Mouse (Mus musculus) intestine, embryonic 16.5 days (tissue): ENCODE results near the gene Wdfy3. TPM values are rescaled to one million over a fixed set of nuclear protein-coding genes. Genes with fewer than 3 reads are reported as not detected.

Experiments used
- ATAC-seq: fragments of 200-750 bp; cut with Nextera tagmentation; 2 replicates; pipeline ENCODE4 v1.8.0; 2017; ENCODE audit warnings: moderate TSS enrichment, moderate library complexity
- H3K27ac ChIP-seq: fragments of 300-500 bp; sonication (generic); 2 replicates; pipeline ENCODE4 v1.5.1; 2014; ENCODE audit warnings: mild to moderate bottlenecking, low read length
- H3K27me3 ChIP-seq: fragments of 300-500 bp; sonication (generic); replicated peaks from 2 replicates; pipeline ENCODE4 v1.6.1; 2014; ENCODE audit warnings: low read length, control low read depth, mixed read lengths; ENCODE audit not compliant: control insufficient read depth, insufficient read depth
- H3K36me3 ChIP-seq: fragments of 300-500 bp; sonication (generic); 2 replicates; pipeline ENCODE4 v1.6.1; 2014; ENCODE audit warnings: low read length, control low read depth; ENCODE audit not compliant: control insufficient read depth, insufficient read depth
- H3K4me1 ChIP-seq: fragments of 300-500 bp; sonication (generic); 2 replicates; pipeline ENCODE4 v1.6.1; 2014; ENCODE audit warnings: low read length, control low read depth, mixed read lengths; ENCODE audit not compliant: control insufficient read depth, insufficient read depth
- H3K4me2 ChIP-seq: fragments of 300-500 bp; sonication (generic); 2 replicates; pipeline ENCODE4 v1.6.1; 2014; ENCODE audit warnings: low read depth, low read length, control low read depth
- H3K4me3 ChIP-seq: fragments of 300-500 bp; sonication (generic); 2 replicates; pipeline ENCODE4 v1.5.1; 2014; ENCODE audit warnings: mild to moderate bottlenecking, low read length
- H3K9ac ChIP-seq: fragments of 300-500 bp; sonication (generic); 2 replicates; pipeline ENCODE4 v1.6.1; 2014; ENCODE audit warnings: low read depth, low read length
- H3K9me3 ChIP-seq: fragments of 300-500 bp; sonication (generic); 2 replicates; pipeline ENCODE4 v1.6.1; 2016; ENCODE audit warnings: low read length, control low read depth; ENCODE audit not compliant: control insufficient read depth
- WGBS: fragments of 180-500 bp; shearing (Covaris S2); extraction: QIAGEN DNeasy Blood & Tissue Kit; methylation state at CpG from one replicate; pipeline ENCODE4 v1.1.7; 2014; 5-methylcytosine and 5-hydroxymethylcytosine counted together
- polyA plus RNA-seq: library from polyadenylated mRNA; unstranded; fragments of >200 nt; fragmentation: Nextera tagmentation; extraction: Ambion mirVana; gene quantifications from 2 replicates; pipeline ENCODE4 v1.2.1, GENCODE M21; 2015

The Wdfy3 gene
- polyA plus RNA-seq, 1 experiment from 2014 or later, result 7.5 TPM

- Histone ChIP-seq H3K4me1 (no peaks in the 10 kb centered on the region), H3K4me2 (no peak overlapping the region), H3K27me3 (no peaks in the 10 kb centered on the region), H3K27ac (no peak overlapping the region), H3K36me3 (peaks cover 19% of the 10 kb centered on the region), H3K9me3 (no peaks in the 10 kb centered on the region), H3K4me3 (no peak overlapping the region), H3K9ac (no peak overlapping the region)
- ATAC-seq, result no peak
- 92% methylated on average over 4 of the region's 4 CpGs for WGBS
Measured at GRCm38 (mm10) chr5:101876185-101876584, 193.5 kb downstream of the Wdfy3 start.

GRCm38 (mm10) chr5:101866722-101867121, 203.0 kb downstream of the Wdfy3 start:
- Histone ChIP-seq H3K27me3 (no peaks in the 10 kb centered on the region), H3K4me3 (no peak overlapping the region), H3K9me3 (no peaks in the 10 kb centered on the region), H3K27ac (no peak overlapping the region), H3K9ac (no peak overlapping the region), H3K4me2 (no peak overlapping the region), H3K36me3 (peaks cover 14% of the 10 kb centered on the region), H3K4me1 (no peaks in the 10 kb centered on the region)
- WGBS, result 75% methylated on average over 2 of the region's 2 CpGs
- ATAC-seq, result no peak

GRCm38 (mm10) chr5:101863946-101864345, 205.8 kb downstream of the Wdfy3 start:
- ATAC-seq, result no peak
- Histone ChIP-seq H3K9me3 (no peaks in the 10 kb centered on the region), H3K4me3 (no peak overlapping the region), H3K27me3 (no peaks in the 10 kb centered on the region), H3K4me1 (no peaks in the 10 kb centered on the region), H3K9ac (no peak overlapping the region), H3K27ac (no peak overlapping the region), H3K36me3 (peaks cover 8% of the 10 kb centered on the region), H3K4me2 (no peak overlapping the region)
- 94% methylated on average over 6 of the region's 6 CpGs for WGBS

GRCm38 (mm10) chr5:101862651-101863050, 207.1 kb downstream of the Wdfy3 start:
- WGBS, result 89% methylated on average over 8 of the region's 8 CpGs
- H3K27me3 ChIP-seq, result no peaks in the 10 kb centered on the region
- no peak overlapping the region for H3K4me3 ChIP-seq
- peaks cover 11% of the 10 kb centered on the region for H3K36me3 ChIP-seq
- H3K4me2 ChIP-seq, result no peak overlapping the region
- no peak for ATAC-seq
- no peak overlapping the region for H3K27ac ChIP-seq
- H3K4me1 ChIP-seq, result no peaks in the 10 kb centered on the region
- no peak overlapping the region for H3K9ac ChIP-seq
- no peaks in the 10 kb centered on the region for H3K9me3 ChIP-seq

- no peak for ATAC-seq
- H3K27ac ChIP-seq, result no peak overlapping the region
- no peak overlapping the region for H3K4me2 ChIP-seq
- no peak overlapping the region for H3K4me3 ChIP-seq
- H3K9ac ChIP-seq, result no peak overlapping the region
- no peaks in the 10 kb centered on the region for H3K9me3 ChIP-seq
- no peaks in the 10 kb centered on the region for H3K4me1 ChIP-seq
- 90% methylated on average over 18 of the region's 18 CpGs for WGBS
- no peaks in the 10 kb centered on the region for H3K27me3 ChIP-seq
- H3K36me3 ChIP-seq, result peaks cover 15% of the 10 kb centered on the region
Measured at GRCm38 (mm10) chr5:101861786-101862571, 207.7 kb downstream of the Wdfy3 start.

- Histone ChIP-seq H3K9ac (no peak overlapping the region), H3K4me2 (no peak overlapping the region), H3K36me3 (peaks cover 23% of the 10 kb centered on the region), H3K9me3 (no peaks in the 10 kb centered on the region), H3K4me3 (no peak overlapping the region), H3K27ac (no peak overlapping the region), H3K4me1 (no peaks in the 10 kb centered on the region), H3K27me3 (no peaks in the 10 kb centered on the region)
- ATAC-seq, result no peak
- WGBS, result 91% methylated on average over 10 of the region's 10 CpGs
Measured at GRCm38 (mm10) chr5:101858891-101859436, 210.8 kb downstream of the Wdfy3 start.

- no peak overlapping the region for H3K9ac ChIP-seq
- H3K27me3 ChIP-seq, result no peaks in the 10 kb centered on the region
- 96% methylated on average over 16 of the region's 16 CpGs for WGBS
- H3K27ac ChIP-seq, result no peak overlapping the region
- H3K4me3 ChIP-seq, result no peak overlapping the region
- no peaks in the 10 kb centered on the region for H3K9me3 ChIP-seq
- peaks cover 39% of the 10 kb centered on the region for H3K36me3 ChIP-seq
- no peak for ATAC-seq
- no peaks in the 10 kb centered on the region for H3K4me1 ChIP-seq
- H3K4me2 ChIP-seq, result no peak overlapping the region
Measured at GRCm38 (mm10) chr5:101855475-101855874, 214.2 kb downstream of the Wdfy3 start.

GRCm38 (mm10) chr5:101854667-101855066, 215.1 kb downstream of the Wdfy3 start:
- Histone ChIP-seq H3K27ac (no peak overlapping the region), H3K36me3 (peaks cover 36% of the 10 kb centered on the region), H3K9me3 (no peaks in the 10 kb centered on the region), H3K4me3 (no peak overlapping the region), H3K9ac (no peak overlapping the region), H3K4me2 (no peak overlapping the region), H3K27me3 (no peaks in the 10 kb centered on the region), H3K4me1 (no peaks in the 10 kb centered on the region)
- 87% methylated on average over 7 of the region's 7 CpGs for WGBS
- peak; percentile 31; the same call in 1 of the 2 replicates for ATAC-seq

- no peaks in the 10 kb centered on the region for H3K27me3 ChIP-seq
- H3K27ac ChIP-seq, result no peak overlapping the region
- no peak overlapping the region for H3K4me2 ChIP-seq
- ATAC-seq, result no peak
- no peaks in the 10 kb centered on the region for H3K4me1 ChIP-seq
- no peak overlapping the region for H3K9ac ChIP-seq
- H3K4me3 ChIP-seq, result no peak overlapping the region
- WGBS, result 93% methylated on average over 11 of the region's 11 CpGs
- peaks cover 35% of the 10 kb centered on the region for H3K36me3 ChIP-seq
- no peaks in the 10 kb centered on the region for H3K9me3 ChIP-seq
Measured at GRCm38 (mm10) chr5:101854100-101854499, 215.6 kb downstream of the Wdfy3 start.
